Mouse (Mus musculus) spleen, adult 2 months (tissue): ENCODE data around the gene Pus3.

Experiments used
- CTCF ChIP-seq: fragments of 200-500 bp; IDR thresholded peaks from 2 replicates; pipeline ENCODE4 v1.5.1; 2011; ENCODE audit warnings: mild to moderate bottlenecking, inconsistent platforms; ENCODE audit not compliant: insufficient read depth, insufficient read length, insufficient replicate concordance; ENCODE audit errors: extremely low read depth
- POLR2A ChIP-seq: fragments of 200-500 bp; IDR thresholded peaks from 2 replicates; pipeline ENCODE4 v1.6.1; 2011; ENCODE audit warnings: low read depth, low read length, inconsistent platforms

GRCm38 (mm10) chr9:35520631-35521348 is 37.6 kb upstream of the Pus3 start:
- TF ChIP-seq CTCF (no peak), POLR2A (no peak)
